Mouse (Mus musculus) liver, embryonic 14.5 days (tissue): ENCODE results near the gene Uhrf1bp1l. TPM values are rescaled to one million over a fixed set of nuclear protein-coding genes. Genes with fewer than 3 reads are reported as not detected.

ENCODE experiments used
- ATAC-seq: fragments of 200-750 bp; cut with Nextera tagmentation; 2 replicates; pipeline ENCODE4 v1.8.0; 2017; ENCODE audit warnings: moderate number of reproducible peaks, mild to moderate bottlenecking, moderate library complexity; ENCODE audit not compliant: insufficient read depth
- DNase-seq, 3 experiments: peaks; one replicate each; pipeline ENCODE4 v3.0.0-alpha.2; 2012 to 2013; ENCODE audit warnings: low read depth in 3 of 3, low spot score in 3 of 3
- H3K27ac ChIP-seq: fragments of 300-500 bp; sonication (generic); 2 replicates; pipeline ENCODE4 v1.5.1; 2014; ENCODE audit warnings: moderate library complexity, mild to moderate bottlenecking, control low read depth, inconsistent platforms
- H3K27me3 ChIP-seq: fragments of 300-500 bp; sonication (generic); 2 replicates; pipeline ENCODE4 v1.6.1; 2014; ENCODE audit warnings: mild to moderate bottlenecking, low read length, moderate library complexity; ENCODE audit not compliant: control insufficient read depth, insufficient read depth
- H3K36me3 ChIP-seq: fragments of 300-500 bp; sonication (generic); replicated peaks from 2 replicates; pipeline ENCODE4 v1.6.1; 2014; ENCODE audit warnings: low read depth; ENCODE audit not compliant: control insufficient read depth, insufficient read depth
- H3K4me1 ChIP-seq, 2 experiments: fragments of 200-500 bp in 1 of 2; fragments of 300-500 bp in 1 of 2; sonication (generic) in 1 of 2; replicated peaks; 2 replicates each; pipeline ENCODE4 v1.6.1; 2012 to 2014; ENCODE audit warnings: antibody characterized with exemption in 1 of 2, inconsistent platforms in 1 of 2, low read length in 1 of 2; ENCODE audit not compliant: control insufficient read depth in 2 of 2, insufficient read depth in 2 of 2
- H3K4me2 ChIP-seq: fragments of 300-500 bp; sonication (generic); 2 replicates; pipeline ENCODE4 v1.6.1; 2014; ENCODE audit warnings: low read depth, mild to moderate bottlenecking, control low read depth, moderate library complexity
- H3K4me3 ChIP-seq, 2 experiments: fragments of 200-500 bp in 1 of 2; fragments of 300-500 bp in 1 of 2; sonication (generic) in 1 of 2; 2 replicates each; pipeline ENCODE4 v1.5.1; 2012 to 2014; ENCODE audit warnings: low read depth in 2 of 2, low read length in 2 of 2, mild to moderate bottlenecking in 2 of 2, control low read depth in 1 of 2, inconsistent platforms in 1 of 2, moderate library complexity in 1 of 2; ENCODE audit not compliant: insufficient read depth in 1 of 2
- H3K9ac ChIP-seq: fragments of 300-500 bp; sonication (generic); replicated peaks from 2 replicates; pipeline ENCODE4 v1.6.1; 2014; ENCODE audit warnings: mild to moderate bottlenecking, control low read depth, moderate library complexity
- H3K9me3 ChIP-seq: fragments of 300-500 bp; sonication (generic); 2 replicates; pipeline ENCODE4 v1.6.1; 2016; ENCODE audit warnings: low read length, mixed read lengths; ENCODE audit not compliant: control insufficient read depth
- CTCF ChIP-seq: IDR thresholded peaks from 2 replicates; pipeline ENCODE4 v1.5.1; 2016; ENCODE audit warnings: antibody characterized with exemption, low read depth, control low read depth
- EP300 ChIP-seq: IDR thresholded peaks from 2 replicates; pipeline ENCODE4 v1.6.1; 2016; ENCODE audit warnings: antibody characterized with exemption, low read depth
- WGBS: fragments of 180-500 bp; shearing (Covaris S2); extraction: QIAGEN DNeasy Blood & Tissue Kit; methylation state at CpG from one replicate; pipeline ENCODE4 v1.1.7; 2014; ENCODE audit not compliant: insufficient replicate concordance; 5-methylcytosine and 5-hydroxymethylcytosine counted together
- polyA plus RNA-seq, 2 experiments: library from polyadenylated mRNA; depleted of rRNA in 1 of 2; stranded (reverse) in 1 of 2; unstranded in 1 of 2; fragments of >200 nt; fragmentation: Nextera tagmentation in 1 of 2; extraction: Ambion mirVana in 1 of 2; gene quantifications; 2 replicates each; pipeline versions ENCODE4 v1.2.1 to v1.2.3; 2012 to 2014

Gene Uhrf1bp1l
- polyA plus RNA-seq, 2 experiments, result 9.6 TPM

DNA sequence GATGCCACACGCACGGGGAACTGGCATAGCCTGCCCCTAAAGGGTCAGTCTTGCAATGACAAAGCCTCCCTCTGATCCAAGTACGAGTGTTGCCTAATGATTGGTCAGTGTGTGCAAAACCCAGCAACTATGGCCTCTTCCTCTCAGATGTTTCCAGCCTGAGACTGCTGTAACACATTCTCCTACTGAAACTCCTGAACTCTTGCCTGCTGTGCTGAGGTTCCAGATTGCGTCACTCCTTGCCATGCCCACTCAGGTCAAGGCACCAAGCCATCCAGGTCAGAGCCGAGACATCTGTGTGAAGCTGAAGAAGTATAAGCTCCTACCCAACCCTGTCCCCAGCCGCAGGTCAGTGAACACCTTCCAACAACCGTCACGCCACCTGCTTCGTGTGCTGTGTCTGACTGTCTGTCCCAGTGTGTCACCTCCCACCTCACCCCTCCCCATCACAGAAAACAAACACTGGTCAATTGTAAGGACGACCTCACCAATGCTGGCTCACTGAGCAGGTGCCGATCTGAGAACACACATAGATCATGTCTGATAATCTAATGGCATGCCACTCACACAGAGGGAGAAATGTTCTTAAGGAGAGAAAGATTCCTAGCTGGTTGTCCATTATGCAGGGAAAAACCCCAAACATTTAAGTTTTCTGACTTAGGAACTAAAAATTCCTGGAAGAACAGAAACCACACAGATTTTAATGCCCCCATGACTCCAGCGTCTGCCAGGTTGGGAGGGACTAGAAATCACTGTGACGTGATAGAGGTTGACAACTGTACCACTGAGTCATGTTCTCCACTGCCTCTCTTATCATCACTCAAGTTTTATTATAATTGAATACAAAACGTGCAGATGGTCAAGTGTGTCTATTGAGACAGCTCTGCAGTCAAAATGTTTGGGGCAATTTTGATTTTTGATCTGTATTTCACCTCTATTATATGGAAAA lies 22.3 kb upstream of the Uhrf1bp1l start:
- ATAC-seq, result no peak
- DNase-seq, result no peak
- no peaks in the 10 kb centered on the region for H3K9me3 ChIP-seq

GRCm38 (mm10) chr10:89730386-89730785 lies 14.4 kb upstream of the Uhrf1bp1l start:
- DNase-seq (no peak), ATAC-seq (no peak)
- no peak overlapping the region for H3K27ac ChIP-seq
- H3K9me3 ChIP-seq, result no peaks in the 10 kb centered on the region
- WGBS, result 68% methylated on average over 6 of the region's 6 CpGs
- peaks cover 10 to 16% of the 10 kb centered on the region in 2 experiments for H3K4me1 ChIP-seq
- no peaks in the 10 kb centered on the region; the same call in none of the 2 replicates for H3K36me3 ChIP-seq
- no peaks in the 10 kb centered on the region for H3K27me3 ChIP-seq
- TF ChIP-seq EP300 (no peak), CTCF (no peak)
- H3K4me3 ChIP-seq, result peak overlapping the region in 1 of 2 experiments; percentile 18; a peak in 1 of 4 replicates
- peak overlapping the region; percentile 18; the same call in 1 of the 2 replicates for H3K4me2 ChIP-seq
- H3K9ac ChIP-seq, result no peak overlapping the region

More for the DNA sequence above, 22.3 kb upstream of the Uhrf1bp1l start:
- WGBS, result 73% methylated on average over 14 of the region's 14 CpGs
- H3K27me3 ChIP-seq, result no peaks in the 10 kb centered on the region
- no peaks in the 10 kb centered on the region for H3K4me1 ChIP-seq
- no peak overlapping the region for H3K27ac ChIP-seq
- H3K36me3 ChIP-seq, result peaks cover 3% of the 10 kb centered on the region
- H3K9ac ChIP-seq, result no peak overlapping the region
- no peak overlapping the region for H3K4me3 ChIP-seq
- TF ChIP-seq CTCF, result no peak
- no peak for TF ChIP-seq EP300
- H3K4me2 ChIP-seq, result no peak overlapping the region

DNA sequence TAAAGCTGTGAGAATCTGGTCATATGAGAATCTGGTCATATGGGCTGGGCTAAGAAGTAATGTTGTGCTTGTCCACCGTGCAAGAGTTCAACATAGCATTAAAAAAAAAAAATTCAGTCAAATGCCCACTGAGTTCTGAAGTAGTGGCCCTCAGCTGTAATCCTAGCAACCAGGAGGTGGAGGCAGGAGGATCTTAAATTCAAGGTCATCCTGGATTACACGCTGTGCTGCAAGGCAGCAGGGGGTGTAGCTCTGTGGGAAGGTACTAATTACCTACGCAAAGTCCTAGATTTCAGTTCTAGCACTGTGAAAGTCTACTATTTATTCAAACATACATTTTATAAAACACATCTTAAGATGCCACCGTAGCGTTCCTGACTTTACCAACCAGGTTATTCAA lies 13.4 kb upstream of the Uhrf1bp1l start:
- Histone ChIP-seq H3K4me3 (peak overlapping the region; percentile 90 to 100), H3K27ac (no peak overlapping the region), H3K9ac (peak overlapping the region; percentile 74), H3K4me2 (peak overlapping the region; percentile 92), H3K36me3 (no peaks in the 10 kb centered on the region; the same call in none of the 2 replicates), H3K27me3 (no peaks in the 10 kb centered on the region), H3K9me3 (no peaks in the 10 kb centered on the region), H3K4me1 (peaks cover 10 to 16% of the 10 kb centered on the region in 2 experiments)
- no peak for DNase-seq
- WGBS, result 13% methylated on average over 5 of the region's 5 CpGs
- ATAC-seq, result no peak
- TF ChIP-seq EP300, result no peak
- no peak for TF ChIP-seq CTCF

DNA sequence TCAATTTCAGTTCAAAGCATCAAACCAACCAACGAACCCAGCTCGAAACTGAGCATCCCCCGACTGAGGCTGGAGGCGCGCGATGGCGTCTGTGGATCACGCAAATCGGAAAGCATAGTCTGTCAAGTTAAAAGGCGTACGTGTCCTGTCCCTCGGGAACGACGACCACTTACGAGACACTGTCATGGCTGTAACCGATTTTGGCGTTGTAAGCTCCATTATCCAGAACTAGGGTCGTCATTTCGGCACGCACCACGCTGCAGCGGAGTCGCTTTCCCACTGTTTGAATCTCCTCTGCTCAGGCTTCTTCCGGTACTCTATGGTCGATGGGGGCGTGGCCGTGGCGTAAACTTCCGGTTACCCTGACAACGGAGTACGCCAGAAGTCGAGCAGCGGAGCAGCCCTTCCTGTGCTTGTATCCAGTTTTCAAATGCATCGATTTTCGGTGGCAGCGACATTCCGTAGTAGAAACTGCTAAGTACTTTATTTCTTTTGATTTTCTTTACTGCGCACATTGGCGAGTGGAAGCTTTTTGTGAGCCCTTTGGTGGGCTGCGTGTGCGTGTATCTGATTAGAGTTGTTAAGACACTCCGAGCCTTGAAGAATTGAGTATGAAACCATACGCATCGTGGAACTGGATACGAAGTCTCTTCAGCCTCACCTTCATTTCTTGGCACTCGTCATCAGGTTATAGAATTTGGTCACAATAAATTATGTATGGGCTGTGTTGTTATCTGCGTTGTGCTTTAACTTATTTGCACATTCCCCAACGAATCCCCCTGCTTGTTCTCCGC lies 12.6 kb upstream of the Uhrf1bp1l start, which contains the start of gene Actr6:
Gene Actr6, minus strand, starts transcription at position 295 of the 794 bp plus-strand sequence.
- Histone ChIP-seq H3K27ac (no peak within 1 kb of the TSS), H3K36me3 (no peaks in the 10 kb centered on the region; the same call in 1 of the 2 replicates), H3K9ac (peak within 1 kb of the TSS; percentile 74), H3K9me3 (no peaks in the 10 kb centered on the region), H3K4me1 (peaks cover 10 to 16% of the 10 kb centered on the region in 2 experiments), H3K27me3 (no peaks in the 10 kb centered on the region), H3K4me2 (peak within 1 kb of the TSS; percentile 92), H3K4me3 (peak within 1 kb of the TSS; percentile 90 to 100)
- peak; percentile 87 to 92 (median 88) for DNase-seq
- no peak for TF ChIP-seq EP300
- TF ChIP-seq CTCF, result no peak
- 2% methylated on average over 49 of the region's 49 CpGs for WGBS
- peak; percentile 98 for ATAC-seq
